Comparison of ENCODE assay signal across 22 mouse cellular contexts in genomic region chr10:46742131-46742530, GRCm38 (mm10).
DNase-seq lines count a peak whose midpoint lies in the region; TF ChIP-seq lines count a peak whose summit lies in the region.
"Had no signal": no experiment of that assay in that cellular context is flagged by ENCODE, and none has a peak within 500 bp of the region (broad histone marks: within the 10 kb centered on the region; RNA-seq: fewer than 3 reads in every experiment).

No protein-coding gene starts in this region.

- TF ChIP-seq POLR2A in MEL (IDR thresholded peaks at IDR 0.05; ENCODE audit: control insufficient read depth in 1 of 2, insufficient read depth in 1 of 2, low read depth in 1 of 2, low read length in 2 of 2, poor library complexity in 1 of 2), result no peak

- H3K36me3 ChIP-seq in MEL (ENCODE audit: control insufficient read depth in 1 of 2, insufficient read depth in 2 of 2, low read length in 2 of 2), result peaks cover 0 to 7% of the 10 kb centered on the region in 2 experiments; a peak in 2 of 4 replicates
- H3K36me3 ChIP-seq: G1E had no signal

- peak; percentile 68 to 89 for TF ChIP-seq EP300 in MEL (IDR thresholded peaks at IDR 0.05; ENCODE audit: low read depth in 1 of 2, low read length in 2 of 2)

- H3K9ac ChIP-seq in MEL (ENCODE audit: control insufficient read depth, low read depth, low read length, poor library complexity, severe bottlenecking), result no peak overlapping the region

- no peak for TF ChIP-seq CTCF in MEL (IDR thresholded peaks at IDR 0.05 in 2 of 3, conservative IDR thresholded peaks at IDR 0.05 in 1 of 3; ENCODE audit: control insufficient read depth in 1 of 3, insufficient read depth in 1 of 3, low read depth in 2 of 3, low read length in 3 of 3, poor library complexity in 1 of 3, severe bottlenecking in 1 of 3)

- H3K4me1 ChIP-seq in MEL (ENCODE audit: control insufficient read depth in 1 of 2, insufficient read depth in 2 of 2, low read length in 2 of 2), result 0 out of 4 replicates have a peak, but pooled peaks cover 0 to 7% of the 10 kb centered on the region in 2 experiments

- H3K9me3 ChIP-seq in MEL (replicated peaks; ENCODE audit: insufficient read depth, low read length), result no peaks in the 10 kb centered on the region
- H3K9me3 ChIP-seq: G1E had no signal

- H3K27ac ChIP-seq in MEL (ENCODE audit: control insufficient read depth, low read depth, low read length), result no peak overlapping the region

- H3K79me2 ChIP-seq in MEL (ENCODE audit: control insufficient read depth, insufficient read depth, low read length, poor library complexity), result no peaks in the 10 kb centered on the region

- no peaks in the 10 kb centered on the region for H3K27me3 ChIP-seq in MEL (ENCODE audit: control insufficient read depth in 1 of 2, insufficient read depth in 2 of 2, low read length in 2 of 2)
- H3K27me3 ChIP-seq: CH12.LX, Patski had no signal

- peak; percentile 68 for DNase-seq in MEL (ENCODE audit: low read depth, low spot score)
- peak; percentile 49 for DNase-seq in MEL-GATA-1-ER (ENCODE audit: extremely low read depth, low read depth)
- DNase-seq in R1 (ENCODE audit: low read depth, low spot score), result peak; percentile 4
- DNase-seq in liver, result no peak
- no peak for DNase-seq in testis, postnatal 10 days (ENCODE audit: low spot score)
- no peak for DNase-seq in left cerebral cortex, adult 9 months (ENCODE audit: low spot score in 2 of 2)
- DNase-seq: adrenal gland, adult 2 months; adrenal gland, adult 8-10 months; adrenal gland, postnatal 10 days; adrenal gland, postnatal 14 days; adrenal gland, postnatal 25 days; adrenal gland, postnatal 36 days; B cell, adult 2 months; cerebellum, adult 11 months; cerebellum, adult 11-12 months; cerebellum, adult 18-20 months; cerebellum, adult 2 months; cerebellum, adult 8-10 months; cerebellum, adult 9-10 months had no signal

- no peak overlapping the region for H3K4me3 ChIP-seq in MEL (ENCODE audit: control insufficient read depth in 1 of 2, insufficient read depth in 1 of 2, low read depth in 2 of 2, low read length in 2 of 2)

- TF ChIP-seq RAD21 in MEL (IDR thresholded peaks at IDR 0.05; ENCODE audit: low read depth, low read length), result no peak

TF ChIP-seq in MEL, 35 proteins besides CTCF, POLR2A, EP300 and RAD21:
- TF ChIP-seq HCFC1 (IDR thresholded peaks at IDR 0.05; ENCODE audit: low read depth, low read length) (no peak), TAL1 (IDR thresholded peaks at IDR 0.05; ENCODE audit: low read length) (peak; percentile 27; the same call in 1 of the 2 replicates), MAZ (IDR thresholded peaks at IDR 0.05; ENCODE audit: low read depth, low read length) (no peak), E2F4 (IDR thresholded peaks at IDR 0.05; ENCODE audit: borderline replicate concordance, low read depth, low read length) (no peak), SMC3 (IDR thresholded peaks at IDR 0.05; ENCODE audit: low read depth, low read length) (no peak), JUND (IDR thresholded peaks at IDR 0.05; ENCODE audit: low read depth, low read length) (no peak), BHLHE40 (IDR thresholded peaks at IDR 0.05; ENCODE audit: borderline replicate concordance, low read depth, low read length) (no peak), USF1 (IDR thresholded peaks at IDR 0.05; ENCODE audit: low read depth, low read length) (no peak), MXI1 (IDR thresholded peaks at IDR 0.05; ENCODE audit: low read depth, low read length) (no peak), TCF12 (IDR thresholded peaks at IDR 0.05; ENCODE audit: low read depth, low read length) (no peak), USF2 (IDR thresholded peaks at IDR 0.05; ENCODE audit: borderline replicate concordance in 1 of 2, insufficient read depth in 1 of 2, low read depth in 1 of 2, low read length in 2 of 2) (no peak), ETS1 (IDR thresholded peaks at IDR 0.05; ENCODE audit: low read depth, low read length) (no peak), POLR2AphosphoS5 (IDR thresholded peaks at IDR 0.05; ENCODE audit: borderline replicate concordance, low read depth, low read length) (no peak), NRF1 (IDR thresholded peaks at IDR 0.05; ENCODE audit: insufficient read depth, low read depth, low read length, poor library complexity, severe bottlenecking) (no peak), GABPA (IDR thresholded peaks at IDR 0.05; ENCODE audit: low read depth, low read length) (no peak), MYB (IDR thresholded peaks at IDR 0.05; ENCODE audit: low read depth, low read length) (no peak), MYC (IDR thresholded peaks at IDR 0.05; ENCODE audit: low read depth, low read length) (no peak), KAT2A (conservative IDR thresholded peaks at IDR 0.05; ENCODE audit: low read depth, low read length) (no peak), GATA1 (IDR thresholded peaks at IDR 0.05; ENCODE audit: low read depth, low read length) (peak; percentile 67), UBTF (IDR thresholded peaks at IDR 0.05; ENCODE audit: borderline replicate concordance, insufficient read depth, low read depth, low read length) (no peak), MEF2A (IDR thresholded peaks at IDR 0.05; ENCODE audit: extremely low read depth, insufficient replicate concordance, low read depth, low read length, poor library complexity, severe bottlenecking) (no peak), ZMIZ1 (IDR thresholded peaks at IDR 0.05; ENCODE audit: low read depth, low read length) (no peak), ZC3H11A (IDR thresholded peaks at IDR 0.05; ENCODE audit: low read depth, low read length) (no peak), RCOR1 (IDR thresholded peaks at IDR 0.05; ENCODE audit: low read depth, low read length) (peak; percentile 52; the same call in 1 of the 2 replicates), TBP (IDR thresholded peaks at IDR 0.05; ENCODE audit: low read depth, low read length) (no peak)

Comparison
In these comparisons a context has a peak if more than half of its experiments do, and no peak if none do; other contexts are left out.
1. DNase-seq: peak in MEL (single experiment), MEL-GATA-1-ER (single experiment) and R1 (single experiment); none in liver (single experiment), testis, postnatal 10 days (single experiment) and left cerebral cortex, adult 9 months (0 of 2).